Mouse (Mus musculus): Measurements from ENCODE around the gene Ccl9.

DNA sequence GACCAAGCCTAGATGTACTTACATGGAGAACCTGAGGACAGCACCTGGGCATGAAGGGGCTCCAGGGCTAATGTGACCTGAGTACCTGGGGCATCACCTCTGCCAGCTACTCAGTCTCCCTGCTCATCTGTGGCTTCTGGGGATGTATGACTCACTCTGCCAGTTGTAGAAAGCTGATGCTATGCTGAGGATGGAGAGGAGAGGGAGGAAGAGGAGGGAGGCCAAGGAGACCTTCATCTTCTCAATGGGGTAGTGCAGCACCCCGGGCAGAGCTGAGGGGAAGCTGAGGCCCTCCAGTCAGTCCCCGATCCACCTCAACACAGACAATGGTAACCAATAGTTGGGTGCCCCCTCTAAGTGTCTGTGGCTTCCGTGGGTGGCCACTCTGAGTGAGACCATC lies 9.7 kb downstream of the Ccl9 start:
- TF ChIP-seq CTCF (IDR thresholded peaks at IDR 0.05; ENCODE audit: low read depth, low read length) = no peak
- TF ChIP-seq POLR2A (IDR thresholded peaks at IDR 0.05; ENCODE audit: insufficient read depth, low read length) = no peak

All from ES-Bruce4 (cell line).